Mouse (Mus musculus) CD4-positive, CD25-positive, alpha-beta regulatory T cell, adult 2 months (primary cell): ENCODE results near the gene Fmnl3.
A peak's percentile ranks its signal among the peaks of the same experiment; 100 is the strongest.

Source experiments
- DNase-seq: peaks from one replicate; pipeline ENCODE4 v3.0.0-alpha.2; 2012; ENCODE audit warnings: low read depth, low spot score

Gene Fmnl3

DNA sequence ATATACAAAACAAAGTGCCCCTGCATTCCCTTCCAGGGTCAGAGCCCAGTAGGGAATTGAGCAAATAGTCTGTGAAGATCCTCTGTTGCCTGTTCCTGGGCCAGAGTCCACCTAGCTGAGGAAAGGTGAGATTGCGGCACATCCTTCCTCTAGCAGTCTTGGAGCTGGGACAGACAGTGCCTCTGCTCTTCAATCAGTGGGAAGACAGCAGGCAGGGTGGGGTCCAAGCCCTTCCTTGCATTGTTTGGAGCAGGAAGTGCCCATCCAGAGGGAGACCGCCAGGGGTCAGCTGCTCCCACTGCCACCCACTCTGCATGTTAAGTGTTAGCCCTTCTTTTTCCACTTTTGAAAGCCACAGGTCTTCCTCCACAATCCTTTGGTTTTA, 53.0 kb downstream of the Fmnl3 start:
- no peak for DNase-seq

DNA sequence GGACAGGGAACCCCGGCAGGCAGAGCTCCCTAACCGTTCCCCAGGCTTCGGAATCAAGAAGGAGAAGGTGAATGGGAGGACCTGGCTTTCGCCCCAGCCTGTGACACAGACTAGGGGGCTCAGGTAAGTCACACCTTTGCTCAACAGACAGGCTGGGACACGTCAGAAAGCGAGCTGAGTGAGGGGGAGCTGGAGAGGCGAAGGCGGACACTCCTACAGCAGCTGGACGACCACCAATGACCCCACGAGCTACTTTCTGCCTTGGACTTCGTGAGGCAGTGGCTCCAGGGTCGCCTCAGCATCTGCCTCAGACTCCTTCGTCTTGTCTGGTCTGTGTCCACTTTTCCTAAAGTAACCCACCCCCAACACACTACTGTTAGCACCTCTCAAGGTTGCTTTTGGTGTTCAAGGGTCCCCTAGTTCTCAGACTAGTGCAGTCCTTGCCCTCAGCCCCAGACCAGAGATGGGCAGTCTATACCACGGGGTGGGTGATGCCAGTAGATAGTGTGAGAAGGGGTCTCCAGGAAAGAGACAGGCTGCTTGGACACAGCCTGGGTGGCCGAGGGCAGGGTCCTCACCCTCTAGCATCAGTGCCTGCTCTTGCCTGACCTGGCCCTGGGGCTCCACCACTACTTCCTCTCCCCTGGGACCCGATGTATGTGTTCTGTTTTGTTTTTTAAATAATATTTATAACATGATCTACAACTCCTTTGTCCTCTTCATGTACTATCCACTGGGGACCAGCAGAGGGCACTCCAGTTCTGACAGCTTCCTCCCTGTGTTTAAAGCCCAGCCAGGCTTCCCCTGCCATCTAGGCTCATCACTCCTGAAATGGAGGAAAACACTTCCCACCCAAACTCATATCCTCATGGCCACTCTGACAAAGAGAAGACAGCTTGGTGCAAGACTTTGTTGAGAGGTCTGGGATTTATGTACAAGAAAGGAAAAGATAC, 53.7 kb downstream of the Fmnl3 start:
- DNase-seq, result peak; percentile 86

DNA sequence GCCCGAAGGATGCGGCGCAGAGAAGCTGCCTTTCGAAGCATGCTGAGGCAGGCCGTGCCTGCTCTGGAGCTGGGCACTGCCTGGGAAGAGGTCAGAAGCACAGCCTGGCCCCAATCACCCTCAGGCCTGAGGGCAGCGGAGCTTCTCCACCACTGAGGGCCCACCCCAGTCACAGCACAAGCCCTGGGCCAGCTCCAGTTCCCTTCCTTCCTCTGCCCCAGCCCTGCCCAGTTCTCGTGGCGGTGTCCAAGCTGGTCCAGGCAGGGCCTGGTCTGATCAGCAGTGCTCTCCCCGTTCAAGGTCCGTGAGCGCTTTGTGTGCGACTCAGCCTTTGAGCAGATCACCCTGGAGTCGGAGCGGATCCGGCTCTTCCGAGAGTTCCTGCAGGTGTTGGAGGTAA, 55.4 kb downstream of the Fmnl3 start:
- DNase-seq, result no peak

DNA sequence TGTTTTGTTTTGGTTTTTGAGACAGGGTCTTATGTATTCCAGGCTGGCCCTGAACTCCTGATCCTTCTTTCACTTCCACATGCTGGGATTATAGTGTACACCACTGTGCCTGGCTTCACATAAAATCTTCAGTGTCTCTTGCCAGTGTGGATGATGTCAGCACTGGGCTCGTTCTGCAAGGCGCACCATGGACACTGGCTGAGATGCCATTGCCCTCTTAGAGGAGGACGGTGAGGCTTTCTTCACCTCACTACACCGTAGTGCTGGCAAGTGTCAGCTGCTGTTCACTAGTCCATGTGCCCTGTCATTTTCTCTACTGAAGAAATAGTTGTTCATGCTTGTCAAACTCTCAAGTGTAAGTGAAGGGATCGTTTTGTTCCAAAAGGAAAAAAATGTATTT, 59.7 kb downstream of the Fmnl3 start:
- DNase-seq, result no peak

DNA sequence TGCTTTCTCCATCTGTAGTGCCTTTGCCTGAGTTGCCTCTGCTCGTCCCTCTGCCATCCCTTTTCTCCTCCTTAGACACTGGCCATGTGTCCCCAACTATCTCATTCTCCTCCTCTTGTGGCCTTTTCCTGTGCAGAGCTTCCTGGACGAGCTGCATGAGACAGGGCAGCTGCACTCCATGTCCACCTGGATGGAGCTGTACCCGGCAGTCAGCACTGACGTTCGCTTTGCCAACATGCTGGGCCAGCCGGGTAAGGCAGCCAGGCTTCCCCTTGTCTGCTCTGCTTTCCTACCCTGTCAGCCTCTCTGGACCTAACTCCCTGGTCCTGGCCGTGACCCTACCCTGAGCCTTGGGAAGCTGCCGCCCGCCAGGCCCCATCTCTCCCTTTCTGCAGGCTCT, 60.7 kb downstream of the Fmnl3 start:
- no peak for DNase-seq

DNA sequence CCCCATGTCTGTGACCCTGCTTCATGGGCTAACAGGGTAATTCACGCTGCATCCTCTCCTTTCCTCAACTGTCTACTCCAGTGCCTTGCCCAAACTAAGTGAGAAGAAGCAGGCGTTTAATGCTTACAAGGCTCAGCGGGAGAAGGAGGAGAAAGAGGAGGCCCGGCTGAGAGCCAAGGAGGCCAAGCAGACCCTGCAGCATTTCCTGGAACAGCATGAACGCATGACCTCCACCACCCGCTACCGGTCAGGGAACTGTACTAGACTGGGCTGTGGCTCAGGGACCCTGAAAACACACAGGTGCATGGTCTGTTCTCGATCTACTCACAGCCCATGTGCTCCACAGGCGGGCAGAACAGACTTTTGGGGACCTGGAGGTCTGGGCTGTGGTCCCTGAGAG, 62.8 kb downstream of the Fmnl3 start:
- DNase-seq, result no peak

DNA sequence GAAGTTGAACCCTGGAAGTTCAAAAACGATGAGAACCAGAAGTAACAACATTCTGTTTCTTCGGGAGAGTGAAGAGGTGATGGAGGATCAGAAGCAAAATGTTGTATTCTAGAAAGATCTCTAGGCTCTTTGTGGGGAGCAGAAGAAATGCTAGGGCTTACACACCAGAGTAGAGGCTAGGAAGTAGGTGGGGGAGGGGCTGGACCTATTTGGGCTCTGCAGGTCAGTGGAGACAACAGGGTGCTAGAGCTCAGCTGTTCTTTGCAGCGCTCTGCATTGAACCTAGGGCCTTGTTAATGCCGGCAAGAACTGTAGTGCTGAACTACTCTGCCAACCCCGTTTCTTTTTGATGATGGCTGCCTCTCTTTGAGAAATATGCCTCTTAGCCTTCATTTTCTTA, 74.1 kb downstream of the Fmnl3 start:
- DNase-seq, result peak; percentile 47

DNA sequence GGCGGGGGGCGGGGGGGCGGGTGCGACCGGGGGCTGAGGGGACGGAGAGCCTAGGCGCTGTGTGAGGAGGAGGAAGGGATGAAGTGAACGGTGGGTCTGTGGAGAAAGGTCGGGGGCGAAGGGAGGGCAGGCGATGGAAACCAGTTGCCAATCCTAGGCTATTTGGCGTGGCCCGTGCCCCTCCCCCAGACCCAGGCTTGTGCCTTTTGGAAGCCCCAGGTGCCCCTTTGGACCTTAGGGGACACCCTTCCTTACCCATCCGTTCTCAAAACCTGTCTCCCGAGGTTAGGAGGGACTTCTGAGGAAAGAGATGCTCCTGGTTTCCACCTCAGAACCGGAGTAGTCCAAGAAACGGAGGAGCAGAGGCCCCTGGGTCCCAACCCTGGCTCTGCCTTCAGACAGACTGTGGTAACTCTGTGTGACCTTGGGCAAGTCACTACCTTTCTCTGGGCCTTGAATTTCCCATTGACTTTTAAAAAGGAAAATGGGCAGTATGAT, 74.7 kb downstream of the Fmnl3 start, which contains the start of gene Fam186b:
Gene Fam186b (minus strand): TSS at position 405 of the 498 bp plus-strand sequence.
- no peak for DNase-seq

DNA sequence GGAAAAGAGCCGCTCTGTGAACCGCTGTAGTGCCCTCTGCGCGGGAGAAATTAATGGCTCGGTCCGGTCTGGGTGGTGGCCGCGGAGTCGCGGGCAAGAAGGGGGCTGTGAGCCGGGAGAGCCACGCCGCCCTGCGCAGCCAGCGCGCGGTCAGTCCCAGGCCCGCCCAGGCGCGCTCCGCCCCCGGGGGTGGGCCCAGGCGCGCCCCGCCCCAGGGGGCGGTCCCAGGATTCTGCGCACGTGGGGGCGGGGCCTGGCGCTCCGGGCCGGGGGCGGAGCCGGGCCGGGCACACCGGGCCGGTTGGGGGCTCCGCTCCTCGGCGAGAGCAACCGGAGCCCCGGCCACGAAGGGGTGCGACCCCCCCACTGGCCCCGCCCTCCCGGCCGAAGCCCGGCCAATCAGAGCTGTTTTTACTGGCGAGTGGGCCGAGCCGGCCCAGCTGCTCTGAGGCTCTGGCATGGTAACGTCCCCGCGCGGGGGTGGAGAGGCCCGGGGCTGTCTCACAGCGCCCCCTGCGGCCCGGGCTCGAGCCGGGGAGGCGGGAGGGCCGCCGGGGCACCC, 75.4 kb downstream of the Fmnl3 start, which contains the start of gene Prpf40b:
Gene Prpf40b (plus strand): TSS at position 275 of the 562 bp plus-strand sequence.
- DNase-seq, result peak; percentile 91

DNA sequence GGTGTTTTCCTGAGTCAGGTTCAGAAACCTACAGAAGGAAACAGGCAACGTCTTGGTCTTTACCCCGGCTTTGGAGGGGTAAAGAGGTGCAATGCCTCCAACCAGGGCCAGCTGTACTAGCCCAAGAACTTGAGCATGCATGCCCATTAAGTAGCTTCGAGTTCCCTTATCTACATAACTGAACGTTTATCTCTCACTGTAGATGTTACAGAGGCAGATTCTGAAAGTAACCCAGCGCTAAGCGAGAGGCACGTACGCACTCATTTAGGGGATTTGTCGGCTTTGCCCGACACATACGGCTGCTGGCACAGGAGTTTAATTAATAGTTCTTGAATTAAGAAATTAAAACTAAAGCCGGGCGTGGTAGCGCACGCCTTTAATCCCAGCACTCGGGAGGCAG, 76.0 kb downstream of the Fmnl3 start:
- peak; percentile 47 for DNase-seq

DNA sequence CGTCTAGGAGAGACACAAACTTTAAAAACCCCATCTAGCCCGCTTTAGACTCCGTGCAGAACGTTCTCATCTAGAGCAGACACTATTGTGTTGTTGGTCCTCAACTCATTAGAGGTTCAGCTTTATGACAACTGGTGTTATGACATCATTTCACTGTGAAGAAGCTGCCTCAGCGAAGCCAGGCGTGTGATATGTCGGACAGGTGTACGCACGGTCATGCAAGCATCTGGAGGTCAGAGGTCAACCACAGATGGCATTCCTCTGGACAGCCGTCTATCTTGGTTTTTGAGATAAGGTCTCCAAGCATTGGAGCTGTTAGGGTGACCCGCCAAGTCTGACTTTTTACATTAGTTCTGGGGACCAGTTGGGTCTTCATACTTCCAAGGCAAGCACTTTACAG, 79.7 kb downstream of the Fmnl3 start:
- no peak for DNase-seq

DNA sequence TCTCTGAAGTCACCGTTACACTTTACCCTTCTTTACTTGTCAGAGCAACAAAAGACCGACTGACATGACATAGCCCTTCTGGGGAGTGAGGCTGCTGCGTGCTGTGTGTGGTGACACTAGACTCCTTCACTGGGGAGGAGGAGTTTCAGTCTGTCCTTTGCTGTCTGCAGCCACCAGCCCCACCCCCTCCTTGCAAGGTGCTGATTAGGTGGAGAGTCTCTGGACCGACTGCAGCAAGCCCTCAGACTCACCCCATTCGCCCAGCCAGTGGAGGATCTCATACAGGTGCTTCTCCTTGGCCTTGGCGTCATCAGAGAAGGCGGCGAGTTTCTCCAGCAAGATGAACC, 85.1 kb downstream of the Fmnl3 start:
- no peak for DNase-seq

DNA sequence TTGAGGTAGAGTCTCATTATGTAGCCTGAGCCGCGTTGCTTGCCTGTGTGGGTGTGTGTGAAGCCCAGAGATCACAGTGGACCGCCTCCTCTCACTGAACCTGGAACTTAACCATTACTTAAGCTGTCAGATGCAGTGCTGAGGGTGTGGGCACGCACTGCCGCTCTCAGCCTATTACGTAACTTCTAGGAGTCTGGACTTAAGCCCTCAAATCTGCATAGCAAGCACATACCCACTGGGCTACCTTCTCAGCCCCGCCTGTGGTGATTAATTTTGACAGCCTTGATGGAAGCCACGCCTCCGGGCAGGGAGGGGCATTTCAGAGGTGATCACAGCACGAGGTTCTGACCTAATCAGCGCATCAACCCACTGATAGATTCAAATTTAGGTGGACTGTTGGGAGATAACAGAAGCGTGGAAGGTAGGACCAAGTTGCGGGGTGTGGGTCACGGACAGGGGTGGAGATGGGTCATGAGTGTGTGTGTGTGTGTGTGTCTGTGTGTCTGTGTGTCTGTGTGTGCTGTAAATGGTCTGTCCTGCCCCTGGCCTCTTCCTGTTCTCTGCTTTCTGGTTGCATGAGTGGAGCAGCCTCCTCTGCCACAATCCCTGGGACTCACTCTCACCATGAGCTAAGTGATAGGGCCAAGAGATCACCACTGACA, 85.6 kb downstream of the Fmnl3 start:
- peak; percentile 45 for DNase-seq

DNA sequence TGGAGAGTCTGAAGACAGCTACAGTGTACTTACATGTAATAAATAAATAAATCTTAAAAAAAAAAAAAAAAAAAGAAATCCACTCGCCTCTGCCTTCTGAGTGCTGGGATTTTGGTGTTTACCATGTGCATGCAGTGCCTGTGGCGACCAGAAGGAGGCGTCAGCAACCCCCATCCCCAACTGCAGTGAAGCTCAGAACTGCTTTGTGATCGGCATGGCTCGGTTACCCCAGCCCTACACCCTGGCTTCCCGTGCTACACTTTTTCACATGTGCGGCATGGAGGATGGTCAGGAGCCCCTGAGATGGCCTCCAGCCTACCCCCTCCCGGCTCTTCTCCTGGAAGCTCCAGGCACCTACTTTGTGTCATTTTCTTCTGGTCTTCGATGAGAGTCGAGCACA, 86.8 kb downstream of the Fmnl3 start:
- peak; percentile 62 for DNase-seq

DNA sequence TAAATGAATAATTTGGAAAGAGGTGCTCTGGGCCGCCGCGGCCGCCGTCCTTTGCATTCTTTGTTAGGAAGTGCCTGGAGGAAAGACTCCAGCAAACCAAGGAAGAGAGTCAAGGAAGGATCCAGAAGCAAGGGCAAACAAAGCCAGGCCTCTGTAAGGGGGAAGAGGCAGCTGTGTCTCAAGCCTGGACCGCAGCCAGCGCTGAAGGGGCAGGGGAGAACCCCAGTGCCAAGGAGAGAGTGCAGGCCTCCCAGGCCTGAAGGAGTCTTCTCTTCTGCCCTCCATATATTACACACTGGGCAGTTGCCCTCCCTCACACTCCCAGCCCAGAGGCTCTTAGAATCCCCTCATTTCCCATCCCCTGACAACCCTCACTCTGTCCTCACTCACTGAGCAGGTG, 92.0 kb downstream of the Fmnl3 start:
- DNase-seq, result no peak

DNA sequence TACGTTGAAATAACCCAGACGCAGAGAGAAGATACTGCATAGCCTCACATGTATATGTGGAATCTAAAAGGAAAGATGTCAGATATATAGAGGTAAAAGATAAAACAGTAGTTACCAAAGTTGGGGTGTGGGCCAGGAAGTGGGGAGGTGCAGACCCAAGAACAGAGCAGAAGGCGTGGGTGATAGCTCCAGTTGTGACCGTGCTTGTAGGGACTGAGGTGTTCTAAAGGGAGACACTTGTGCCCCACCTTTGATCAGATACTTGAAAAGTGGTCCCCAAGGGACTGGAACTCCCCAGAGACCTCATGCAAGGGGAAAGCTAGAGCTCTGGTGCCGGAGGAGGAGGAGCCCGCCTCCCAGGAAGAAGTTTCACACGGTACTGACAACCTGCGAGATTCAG, 94.2 kb downstream of the Fmnl3 start:
- DNase-seq, result peak; percentile 51
